Mouse (Mus musculus) spleen, adult 12 weeks (tissue): Measurements from ENCODE around the gene Islr.

Experiments
- DNase-seq: peaks from one replicate; pipeline ENCODE4 v3.0.0; 2022; ENCODE audit warnings: low spot score

The Islr gene

GRCm38 (mm10) chr9:58196610-58197567, 7.2 kb downstream of the Islr start:
- DNase-seq: no peak

DNA sequence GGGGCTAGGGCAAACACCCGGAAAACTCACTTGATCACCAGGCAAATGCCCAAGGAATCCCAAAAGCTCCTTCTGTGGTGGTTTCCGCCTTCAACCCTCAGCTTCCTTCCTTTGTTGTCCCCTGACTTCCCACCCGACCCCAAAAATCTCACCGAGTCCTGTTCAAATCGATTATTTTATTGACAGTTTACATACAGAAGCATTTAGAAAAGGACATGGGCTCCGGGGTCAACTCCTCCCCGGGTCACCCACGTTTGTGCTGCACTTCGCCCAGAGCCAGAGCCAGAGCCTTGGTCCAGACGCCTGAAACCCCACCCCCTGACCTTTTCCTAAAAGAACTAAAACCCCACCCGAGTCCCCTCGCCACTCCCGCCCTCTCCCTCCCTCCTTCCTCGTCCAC, 8.0 kb downstream of the Islr start:
- no peak for DNase-seq

GRCm38 (mm10) chr9:58195671-58196070, 8.4 kb downstream of the Islr start:
- DNase-seq: no peak

GRCm38 (mm10) chr9:58194222-58194621, 9.9 kb downstream of the Islr start:
- DNase-seq: no peak

- DNase-seq: no peak
Measured at GRCm38 (mm10) chr9:58184456-58184855, 19.6 kb downstream of the Islr start.

GRCm38 (mm10) chr9:58179390-58179789, 24.7 kb downstream of the Islr start:
- DNase-seq: no peak

DNA sequence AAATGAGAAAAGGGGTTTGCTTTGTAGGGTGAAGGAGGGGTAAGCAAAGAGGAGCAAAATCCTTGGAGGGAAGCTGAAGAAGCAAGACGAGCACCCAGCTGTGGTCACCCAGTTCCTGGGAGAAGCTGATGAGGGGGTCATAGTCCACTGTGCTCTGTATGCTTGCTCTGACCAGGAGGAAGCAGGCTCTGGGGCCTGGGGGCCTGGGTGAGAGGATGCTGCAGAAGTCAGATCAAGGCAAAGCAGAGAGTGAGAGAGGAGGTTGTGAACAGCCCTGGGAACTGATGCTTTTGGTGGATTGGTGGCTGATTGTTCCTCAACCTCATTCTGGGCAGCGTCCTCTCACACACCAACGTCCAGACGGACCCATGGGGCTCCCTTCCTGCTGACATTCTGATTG, 26.9 kb downstream of the Islr start:
- no peak for DNase-seq

DNA sequence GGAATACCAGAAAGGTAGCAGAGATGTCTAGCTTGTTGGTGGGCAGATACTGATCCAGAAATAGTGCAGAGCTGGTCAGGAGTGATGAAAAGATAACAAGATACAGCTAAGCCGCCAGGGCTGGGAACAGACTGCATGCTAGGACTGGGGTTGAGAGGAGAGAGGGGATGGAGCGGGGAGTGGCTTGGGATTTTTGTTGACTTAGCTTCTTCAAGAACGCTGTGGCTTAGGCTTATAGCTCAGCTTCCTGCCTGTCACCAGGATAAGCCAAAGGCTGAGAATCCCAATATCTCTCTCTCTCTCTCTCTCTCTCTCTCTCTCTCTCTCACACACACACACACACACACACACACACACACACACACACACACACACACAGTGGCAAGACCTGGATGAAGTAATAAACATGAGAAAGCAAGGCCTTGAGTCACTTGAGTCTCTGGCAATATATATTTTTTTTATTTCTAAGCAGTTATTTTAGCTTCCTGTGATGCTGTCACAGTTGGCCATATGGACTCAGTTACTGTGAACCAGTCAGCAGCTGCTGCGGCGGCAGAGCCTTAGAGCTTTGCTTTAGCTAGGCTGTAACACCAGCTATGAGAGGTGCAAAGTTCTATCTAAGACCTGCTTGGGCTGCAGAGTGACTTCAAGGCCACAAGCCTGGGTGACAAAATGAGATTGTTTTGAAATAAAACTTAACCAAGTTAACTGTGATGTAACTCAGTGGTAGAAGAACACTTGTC, 28.2 kb downstream of the Islr start:
- DNase-seq: no peak

GRCm38 (mm10) chr9:58174818-58175251, 29.3 kb downstream of the Islr start:
- no peak for DNase-seq

GRCm38 (mm10) chr9:58172863-58173262, 31.2 kb downstream of the Islr start:
- no peak for DNase-seq

- DNase-seq: no peak
Measured at GRCm38 (mm10) chr9:58169426-58169825, 34.7 kb downstream of the Islr start.

DNA sequence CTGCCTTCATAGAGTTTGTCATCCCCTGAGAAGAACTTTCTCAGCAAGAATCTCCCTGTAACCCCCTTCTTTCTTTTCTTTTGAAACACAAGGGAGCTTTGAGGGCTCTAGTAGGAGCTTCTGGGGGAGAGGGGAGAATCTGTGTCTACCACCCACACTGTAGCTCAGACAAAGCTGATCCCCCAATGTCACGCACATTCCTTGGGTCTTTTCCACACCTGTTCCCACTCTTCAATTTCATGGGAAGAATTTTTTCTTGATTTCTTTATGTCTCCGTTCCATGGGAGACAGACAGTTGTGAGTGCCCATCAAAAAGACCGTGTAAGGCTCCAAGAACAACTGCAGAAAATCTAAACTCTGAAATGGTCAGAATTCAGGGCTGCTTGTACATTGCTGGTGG, 35.2 kb downstream of the Islr start:
- no peak for DNase-seq

GRCm38 (mm10) chr9:58165779-58166178, 38.3 kb downstream of the Islr start:
- DNase-seq: no peak

GRCm38 (mm10) chr9:58163146-58163545, 41.0 kb downstream of the Islr start:
- DNase-seq: no peak

- no peak for DNase-seq
Measured at GRCm38 (mm10) chr9:58162173-58162572, 41.9 kb downstream of the Islr start.

DNA sequence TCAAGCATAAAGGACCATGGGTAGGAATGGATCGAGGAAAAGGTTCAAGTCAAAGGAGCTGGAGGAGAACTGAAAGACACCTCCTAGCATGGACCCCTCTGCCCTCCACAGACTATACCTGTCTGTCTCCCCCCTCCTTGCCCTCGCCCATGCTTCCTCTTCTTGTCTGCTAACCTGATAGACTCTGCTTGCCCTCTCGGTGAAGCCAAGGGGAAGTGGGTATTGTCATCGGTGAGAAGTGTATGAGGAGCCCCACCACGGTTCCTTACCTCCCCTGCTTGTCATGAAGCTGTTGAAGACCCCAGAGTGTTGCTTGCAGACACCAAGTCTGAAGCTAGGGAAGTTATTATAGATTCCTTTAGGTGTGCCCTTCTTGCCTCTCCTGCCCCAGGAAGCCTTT, 43.8 kb downstream of the Islr start:
- DNase-seq: no peak

DNA sequence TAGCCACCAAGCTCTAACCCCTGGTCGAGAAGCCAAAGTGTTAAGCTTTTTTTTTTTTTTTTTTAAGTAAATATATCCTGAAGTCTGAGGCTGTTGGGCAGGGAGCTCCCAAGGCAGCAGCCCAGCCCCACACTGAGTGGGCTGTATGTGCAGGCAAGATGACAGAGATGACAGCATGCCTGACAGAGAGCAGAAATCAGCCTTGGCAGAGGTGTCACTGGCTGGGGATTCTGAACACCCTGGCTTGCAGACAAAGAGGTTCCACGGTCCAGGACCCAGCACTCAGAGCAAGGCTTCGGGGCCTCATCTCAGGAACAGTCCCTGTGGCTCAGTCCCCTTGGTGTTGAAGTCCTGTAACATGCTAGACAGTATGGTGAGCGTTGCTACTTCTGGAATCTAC, 44.3 kb downstream of the Islr start:
- no peak for DNase-seq

DNA sequence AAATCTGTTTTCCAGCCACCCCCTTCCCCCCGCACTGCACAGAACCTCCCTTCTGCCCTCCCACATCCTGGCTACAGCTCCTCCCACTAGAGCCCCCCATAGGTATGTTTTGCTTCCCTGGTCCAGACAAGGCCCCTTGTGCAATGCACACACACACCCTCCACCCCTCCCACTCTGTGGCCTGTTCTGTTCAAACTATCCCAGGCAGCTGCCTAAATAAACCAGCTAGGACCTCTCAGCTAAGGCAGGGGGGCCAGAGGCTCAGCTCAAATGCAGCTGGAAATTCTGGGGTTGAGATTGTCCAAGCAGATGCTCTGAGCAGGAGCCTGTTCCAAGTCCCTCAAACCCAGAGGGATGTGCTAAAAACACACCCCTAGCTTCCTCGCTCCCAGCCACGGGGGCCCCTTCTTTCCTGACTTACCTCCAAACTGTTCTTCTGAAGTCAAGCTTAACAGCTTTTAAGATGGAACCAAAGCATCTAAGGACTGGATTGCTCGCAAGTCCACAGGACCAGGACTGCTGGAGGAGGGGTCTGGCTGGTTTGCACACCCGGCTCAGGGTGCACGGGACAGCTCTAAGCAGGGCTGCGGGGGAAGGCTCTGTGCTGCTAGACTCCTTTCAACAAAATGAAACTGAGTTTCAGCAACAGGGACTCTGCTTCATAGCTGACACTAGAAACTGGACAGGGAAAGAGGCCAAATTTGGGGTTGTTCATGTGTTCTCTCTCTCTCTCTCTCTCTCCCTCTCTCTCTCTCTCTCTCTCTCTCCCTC, 45.4 kb downstream of the Islr start:
- no peak for DNase-seq

DNA sequence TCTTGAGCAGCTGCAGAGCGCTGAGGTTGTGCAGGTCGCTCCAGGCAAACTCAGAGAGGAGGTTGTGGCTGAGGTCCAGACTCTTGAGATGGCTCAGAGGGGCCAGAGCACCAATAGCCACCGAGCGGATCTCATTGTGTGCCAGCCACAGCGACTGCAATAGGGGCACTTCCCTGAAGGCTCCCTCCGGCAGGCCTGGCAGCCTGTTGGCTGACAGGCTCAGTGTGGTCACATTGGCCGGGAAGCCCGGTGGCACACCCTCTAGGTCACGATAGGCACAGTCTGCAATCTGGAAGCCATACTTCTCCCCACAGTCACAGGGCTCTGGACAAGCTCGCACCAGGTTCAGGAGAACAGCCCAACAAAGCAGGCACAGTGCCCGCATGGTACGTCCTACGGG, 46.3 kb downstream of the Islr start:
- no peak for DNase-seq

DNA sequence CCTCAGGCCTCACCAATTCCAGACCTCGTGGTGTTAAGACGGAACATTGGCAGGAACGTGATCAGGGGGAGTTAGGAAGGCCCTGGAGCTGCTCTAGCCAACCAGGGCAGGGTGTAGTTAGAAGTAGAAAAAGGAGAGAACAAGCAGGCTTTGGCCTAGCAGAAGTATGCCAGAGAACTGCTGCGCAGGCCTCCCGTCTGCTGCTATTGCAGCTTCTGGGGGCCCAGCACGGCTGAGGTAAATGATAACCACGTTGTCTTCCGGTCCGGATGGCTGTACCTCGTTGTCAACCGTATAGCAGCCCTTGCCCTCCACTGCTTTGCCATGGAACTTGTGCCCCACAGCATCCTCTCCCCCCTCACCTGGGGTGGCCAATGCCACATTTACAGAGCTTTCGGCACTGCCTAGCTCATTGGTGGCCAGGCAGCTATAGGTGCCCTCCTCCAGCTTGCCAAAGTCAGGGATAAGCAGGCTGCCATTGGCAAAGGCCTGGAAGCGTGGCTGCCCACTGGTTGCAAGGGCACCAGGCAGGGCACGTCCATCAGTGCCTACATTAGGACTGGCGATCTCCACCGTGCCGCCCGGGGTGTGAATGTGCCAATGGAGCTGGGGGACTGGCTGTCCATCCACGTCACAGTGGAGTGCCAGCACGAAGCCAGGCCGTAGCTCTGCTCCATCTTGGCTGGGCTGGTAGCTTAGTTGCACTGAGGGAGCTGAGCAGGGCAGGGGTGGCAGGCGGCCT, 47.1 kb downstream of the Islr start:
- no peak for DNase-seq

- DNase-seq: no peak
Measured at GRCm38 (mm10) chr9:58155366-58155765, 48.7 kb downstream of the Islr start.

DNA sequence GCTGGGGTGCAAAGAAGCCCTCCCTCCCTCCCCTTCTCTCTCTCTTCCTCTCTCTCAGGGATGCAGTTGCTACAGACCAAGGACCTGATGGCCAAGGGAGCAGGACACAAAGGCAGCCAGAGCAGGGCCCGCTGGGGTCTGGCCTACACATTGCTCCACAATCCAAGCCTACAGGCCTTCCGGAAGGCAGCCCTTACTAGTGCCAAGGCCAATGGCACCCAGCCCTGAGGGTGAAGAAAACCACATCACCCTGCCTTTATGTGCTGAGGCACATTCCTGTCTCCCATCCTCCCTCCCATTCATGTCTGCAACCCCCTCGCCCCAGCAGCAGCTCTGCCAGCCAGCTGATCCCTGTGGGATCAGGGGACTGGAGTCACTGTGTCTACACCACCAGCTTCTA, 51.0 kb downstream of the Islr start:
- DNase-seq: no peak
